Comparison of ENCODE assay signal across 12 mouse cellular contexts in genomic region chr7:71386050-71386449, GRCm38 (mm10). TPM values are rescaled to one million over a fixed set of nuclear protein-coding genes. Genes with fewer than 3 reads are reported as not detected.
A peak's percentile ranks its signal among the peaks of the same experiment; 100 is the strongest.
DNase-seq lines count a peak whose midpoint lies in the region; ATAC-seq and TF ChIP-seq lines count a peak whose summit lies in the region.
"Had no signal": no experiment of that assay in that cellular context is flagged by ENCODE, and none has a peak within 500 bp of the region (broad histone marks: within the 10 kb centered on the region; RNA-seq: fewer than 3 reads in every experiment).

No protein-coding gene starts in this region.

- TF ChIP-seq CTCF in stomach, postnatal 0 days (IDR thresholded peaks at IDR 0.05; ENCODE audit: low read depth), result peak; percentile 40

- no peaks in the 10 kb centered on the region for H3K27me3 ChIP-seq in hindbrain, embryonic 11.5 days (ENCODE audit: control insufficient read depth, insufficient read depth, low read length)
- H3K27me3 ChIP-seq in hindbrain, embryonic 14.5 days (ENCODE audit: control insufficient read depth, insufficient read depth, low read length), result no peaks in the 10 kb centered on the region
- no peaks in the 10 kb centered on the region for H3K27me3 ChIP-seq in neural tube, embryonic 13.5 days
- H3K27me3 ChIP-seq in neural tube, embryonic 15.5 days (replicated peaks), result no peaks in the 10 kb centered on the region; the same call in 1 of the 2 replicates
- no peaks in the 10 kb centered on the region for H3K27me3 ChIP-seq in liver, embryonic 12.5 days (replicated peaks)
- H3K27me3 ChIP-seq in stomach, postnatal 0 days (ENCODE audit: control insufficient read depth, insufficient read depth, low read length), result no peaks in the 10 kb centered on the region
- H3K27me3 ChIP-seq: hindbrain, embryonic 15.5 days had no signal

- 23% methylated on average over 6 of the region's 6 CpGs for WGBS in hindbrain, embryonic 11.5 days
- WGBS in hindbrain, embryonic 14.5 days, result 21% methylated on average over 6 of the region's 6 CpGs
- WGBS in neural tube, embryonic 13.5 days, result 8% methylated on average over 6 of the region's 6 CpGs
- WGBS in neural tube, embryonic 15.5 days, result 14% methylated on average over 6 of the region's 6 CpGs
- 3% methylated on average over 6 of the region's 6 CpGs for WGBS in liver, embryonic 12.5 days (ENCODE audit: insufficient replicate concordance)
- 51% methylated on average over 6 of the region's 6 CpGs for WGBS in stomach, postnatal 0 days

- DNase-seq in hindbrain, embryonic 11.5 days (ENCODE audit: low spot score), result peak; percentile 21
- no peak for DNase-seq in hindbrain, embryonic 14.5 days (ENCODE audit: low spot score)
- DNase-seq in stomach, postnatal 0 days (ENCODE audit: low spot score), result no peak
- no peak for DNase-seq in urinary bladder, postnatal 25 days (ENCODE audit: low spot score)
- DNase-seq: cerebellum, postnatal 25 days; layer of hippocampus, postnatal 36 days had no signal

- no peak overlapping the region for H3K4me2 ChIP-seq in hindbrain, embryonic 11.5 days (replicated peaks; ENCODE audit: low read depth, low read length)
- no peak overlapping the region for H3K4me2 ChIP-seq in hindbrain, embryonic 14.5 days (replicated peaks)
- H3K4me2 ChIP-seq in neural tube, embryonic 13.5 days, result no peak overlapping the region
- no peak overlapping the region for H3K4me2 ChIP-seq in neural tube, embryonic 15.5 days
- H3K4me2 ChIP-seq in liver, embryonic 12.5 days, result peak overlapping the region; percentile 16
- no peak overlapping the region for H3K4me2 ChIP-seq in stomach, postnatal 0 days (replicated peaks; ENCODE audit: low read depth)
- H3K4me2 ChIP-seq: hindbrain, embryonic 15.5 days had no signal

- H3K9me3 ChIP-seq in hindbrain, embryonic 11.5 days (ENCODE audit: control insufficient read depth, low read length), result no peaks in the 10 kb centered on the region
- H3K9me3 ChIP-seq in hindbrain, embryonic 14.5 days (ENCODE audit: control insufficient read depth, low read length), result no peaks in the 10 kb centered on the region
- H3K9me3 ChIP-seq in neural tube, embryonic 13.5 days, result no peaks in the 10 kb centered on the region
- H3K9me3 ChIP-seq in neural tube, embryonic 15.5 days (replicated peaks), result no peaks in the 10 kb centered on the region
- no peaks in the 10 kb centered on the region for H3K9me3 ChIP-seq in liver, embryonic 12.5 days (replicated peaks)
- no peaks in the 10 kb centered on the region for H3K9me3 ChIP-seq in stomach, postnatal 0 days (ENCODE audit: control insufficient read depth, low read length)
- H3K9me3 ChIP-seq: hindbrain, embryonic 15.5 days had no signal

- no peaks in the 10 kb centered on the region for H3K36me3 ChIP-seq in hindbrain, embryonic 11.5 days (ENCODE audit: control insufficient read depth, insufficient read depth, low read length)
- no peaks in the 10 kb centered on the region for H3K36me3 ChIP-seq in hindbrain, embryonic 14.5 days (replicated peaks; ENCODE audit: control insufficient read depth, insufficient read depth)
- H3K36me3 ChIP-seq in neural tube, embryonic 13.5 days, result no peaks in the 10 kb centered on the region
- H3K36me3 ChIP-seq in neural tube, embryonic 15.5 days, result no peaks in the 10 kb centered on the region
- H3K36me3 ChIP-seq in liver, embryonic 12.5 days, result no peaks in the 10 kb centered on the region
- H3K36me3 ChIP-seq in stomach, postnatal 0 days (ENCODE audit: control insufficient read depth, insufficient read depth, low read length), result no peaks in the 10 kb centered on the region
- H3K36me3 ChIP-seq: hindbrain, embryonic 15.5 days had no signal

- TF ChIP-seq EP300 in stomach, postnatal 0 days (optimal IDR thresholded peaks at IDR 0.05), result no peak

- H3K4me1 ChIP-seq in hindbrain, embryonic 11.5 days (replicated peaks; ENCODE audit: control insufficient read depth, insufficient read depth, low read length), result peaks cover 5% of the 10 kb centered on the region; the same call in 1 of the 2 replicates
- peaks cover 24% of the 10 kb centered on the region for H3K4me1 ChIP-seq in hindbrain, embryonic 14.5 days (replicated peaks; ENCODE audit: control insufficient read depth, insufficient read depth, low read length)
- peaks cover 50% of the 10 kb centered on the region for H3K4me1 ChIP-seq in neural tube, embryonic 13.5 days (replicated peaks)
- H3K4me1 ChIP-seq in neural tube, embryonic 15.5 days, result peaks cover 26% of the 10 kb centered on the region
- H3K4me1 ChIP-seq in liver, embryonic 12.5 days, result peaks cover 40% of the 10 kb centered on the region
- no peaks in the 10 kb centered on the region for H3K4me1 ChIP-seq in stomach, postnatal 0 days (replicated peaks; ENCODE audit: control insufficient read depth, insufficient read depth)

- no peak for ATAC-seq in hindbrain, embryonic 11.5 days (ENCODE audit: low FRiP score)
- ATAC-seq in hindbrain, embryonic 14.5 days (ENCODE audit: low FRiP score), result no peak
- ATAC-seq in neural tube, embryonic 13.5 days (ENCODE audit: low read depth), result no peak
- no peak for ATAC-seq in neural tube, embryonic 15.5 days (ENCODE audit: low FRiP score)
- ATAC-seq in liver, embryonic 12.5 days, result peak; percentile 89
- no peak for ATAC-seq in stomach, postnatal 0 days (ENCODE audit: low FRiP score, low TSS enrichment)

- no peak overlapping the region for H3K4me3 ChIP-seq in hindbrain, embryonic 11.5 days (ENCODE audit: low read depth, low read length)
- H3K4me3 ChIP-seq in hindbrain, embryonic 14.5 days (replicated peaks; ENCODE audit: low read length), result no peak overlapping the region
- H3K4me3 ChIP-seq in neural tube, embryonic 13.5 days, result no peak overlapping the region
- H3K4me3 ChIP-seq in neural tube, embryonic 15.5 days (replicated peaks), result no peak overlapping the region
- H3K4me3 ChIP-seq in liver, embryonic 12.5 days, result no peak overlapping the region
- H3K4me3 ChIP-seq in stomach, postnatal 0 days (ENCODE audit: low read depth, low read length), result no peak overlapping the region
- H3K4me3 ChIP-seq: erythroblast, embryonic 14.5 days; hindbrain, embryonic 15.5 days had no signal

- no peak overlapping the region for H3K27ac ChIP-seq in hindbrain, embryonic 11.5 days (ENCODE audit: low read depth, low read length)
- H3K27ac ChIP-seq in hindbrain, embryonic 14.5 days, result no peak overlapping the region
- H3K27ac ChIP-seq in neural tube, embryonic 13.5 days (replicated peaks), result 0 out of 2 replicates have a peak overlapping the region, but pooled peaks have one; percentile 4
- no peak overlapping the region for H3K27ac ChIP-seq in neural tube, embryonic 15.5 days (replicated peaks)
- H3K27ac ChIP-seq in liver, embryonic 12.5 days, result peak overlapping the region; percentile 43; the same call in 1 of the 2 replicates
- H3K27ac ChIP-seq in stomach, postnatal 0 days (replicated peaks), result no peak overlapping the region
- H3K27ac ChIP-seq: hindbrain, embryonic 15.5 days had no signal

- H3K9ac ChIP-seq in hindbrain, embryonic 11.5 days (ENCODE audit: low read depth, low read length), result no peak overlapping the region
- H3K9ac ChIP-seq in hindbrain, embryonic 14.5 days, result no peak overlapping the region
- no peak overlapping the region for H3K9ac ChIP-seq in neural tube, embryonic 13.5 days
- no peak overlapping the region for H3K9ac ChIP-seq in neural tube, embryonic 15.5 days (replicated peaks)
- H3K9ac ChIP-seq in liver, embryonic 12.5 days, result no peak overlapping the region
- no peak overlapping the region for H3K9ac ChIP-seq in stomach, postnatal 0 days (ENCODE audit: low read length)
- H3K9ac ChIP-seq: hindbrain, embryonic 15.5 days had no signal

RNA-seq across cellular contexts. Expression of gene Gm10295, which starts 34.8 kb away (rescaled TPM):
- polyA plus RNA-seq in hindbrain, embryonic 11.5 days (2014; fragmentation: Nextera tagmentation; extraction: Ambion mirVana), result not detected in 2 replicates
- not detected in 2 replicates for polyA plus RNA-seq in hindbrain, embryonic 14.5 days (2014; fragmentation: Nextera tagmentation; extraction: Ambion mirVana)
- not detected in 2 replicates for polyA plus RNA-seq in neural tube, embryonic 13.5 days (2015; fragmentation: Nextera tagmentation; extraction: Ambion mirVana)
- not detected in 2 replicates for polyA plus RNA-seq in neural tube, embryonic 15.5 days (2015; fragmentation: Nextera tagmentation; extraction: Ambion mirVana)
- polyA plus RNA-seq in liver, embryonic 12.5 days (2016; fragmentation: Nextera tagmentation; extraction: Ambion mirVana), result not detected in 2 replicates
- polyA plus RNA-seq in stomach, postnatal 0 days (2015; fragmentation: Nextera tagmentation; extraction: Ambion mirVana), result 0.07 TPM in 1 of 2 replicates, not detected in the other
- polyA plus RNA-seq: erythroblast, embryonic 14.5 days; hindbrain, embryonic 15.5 days; liver, adult 2 months had no signal

Comparison
In these comparisons a context has a peak if more than half of its experiments do, and no peak if none do; other contexts are left out.
1. H3K27ac ChIP-seq: peak in neural tube, embryonic 13.5 days (single experiment) and liver, embryonic 12.5 days (single experiment); none in hindbrain, embryonic 11.5 days (single experiment), hindbrain, embryonic 14.5 days (single experiment), neural tube, embryonic 15.5 days (single experiment) and stomach, postnatal 0 days (single experiment).